Mouse (Mus musculus) v-Abl transformed pro-B cells (cell line): ENCODE data around the gene Copg2.
"Not testable (repeated sequence)": the region's sequence is repeated elsewhere in the genome, so short reads cannot be mapped to it uniquely, and the experiment has no call there.

Experiments used
- in situ Hi-C, 2 experiments: fragments of 400-800 bp; cut with MboI; formaldehyde crosslinking; loops; one replicate each; pipeline ENCODE4 v1.15.1; 2025; ENCODE audit not compliant: unreplicated experiment in 2 of 2

The Copg2 gene

DNA sequence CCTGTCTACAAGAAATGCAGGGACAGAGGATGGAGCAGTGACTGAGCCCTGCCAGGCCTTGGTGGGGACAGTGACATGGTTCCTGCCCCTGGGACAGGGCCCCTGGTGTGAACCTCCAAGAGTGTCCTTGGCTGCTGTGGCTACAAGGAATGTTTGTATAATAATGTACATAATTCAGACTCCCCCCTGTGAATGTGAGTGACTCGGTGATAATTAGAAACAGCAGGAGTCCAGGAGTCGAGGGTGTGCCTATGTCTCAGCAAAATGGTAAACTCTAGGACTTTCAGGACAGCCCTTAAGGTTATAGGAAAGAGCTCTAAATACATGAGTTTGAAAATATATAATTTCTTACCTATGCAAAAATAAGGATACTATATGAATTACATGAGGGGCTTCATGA, 64.4 kb downstream of the Copg2 start:
- in situ Hi-C loops = no loop called here

DNA sequence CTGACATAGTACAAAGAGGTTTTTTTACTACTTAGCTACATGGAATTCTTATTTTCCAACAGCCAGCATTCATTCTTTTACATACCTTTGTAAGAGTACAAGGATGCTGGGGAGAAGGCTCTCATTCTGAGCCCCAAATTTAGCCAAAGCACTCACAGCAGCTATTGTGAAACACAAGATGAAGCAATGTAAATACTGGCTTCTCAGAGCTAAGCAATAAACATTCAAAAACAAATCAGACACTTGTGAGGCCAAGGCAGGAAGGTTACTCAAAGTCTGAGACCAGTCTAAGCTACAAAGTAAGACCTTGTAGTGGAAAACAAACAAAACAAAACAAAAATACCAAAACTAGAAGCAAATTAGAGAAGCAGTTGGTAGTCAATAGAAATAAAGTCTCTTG, 83.0 kb downstream of the Copg2 start:
- in situ Hi-C loops = no loop called here

DNA sequence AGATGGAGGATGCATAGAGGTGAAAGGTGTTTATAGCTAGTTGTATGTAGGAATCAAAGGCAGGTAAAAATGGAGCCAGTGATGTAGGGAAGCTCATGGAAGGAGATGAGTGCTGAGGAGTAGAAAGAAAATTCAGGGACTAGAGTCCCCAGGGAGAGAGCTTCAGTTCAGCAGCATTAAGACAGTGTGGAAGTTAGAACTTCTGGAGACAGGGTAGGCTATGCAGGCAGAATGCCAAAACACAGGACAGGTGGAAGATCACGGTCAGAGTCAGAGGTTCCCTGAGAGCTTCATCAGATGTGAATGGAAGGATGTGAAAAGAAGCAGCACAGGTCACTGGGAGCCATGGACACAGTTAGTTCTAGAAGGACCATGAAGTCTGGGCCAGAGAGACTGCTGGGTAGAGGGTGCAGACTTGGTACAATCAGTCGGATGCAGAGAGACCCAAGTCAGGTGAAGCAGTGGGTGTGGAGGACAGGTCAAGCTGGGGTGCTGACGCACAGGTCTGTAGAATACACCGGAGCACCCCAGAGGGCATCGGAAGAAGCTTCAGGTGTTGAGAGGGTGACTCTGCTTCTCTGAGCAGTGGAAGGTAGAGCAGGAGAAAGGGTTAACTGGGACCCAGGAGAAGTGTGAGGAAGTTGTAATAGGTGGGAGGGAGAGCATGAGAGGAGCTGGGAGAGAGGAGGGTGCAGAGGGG, 91.4 kb downstream of the Copg2 start:
- in situ Hi-C loops = no loop called here

DNA sequence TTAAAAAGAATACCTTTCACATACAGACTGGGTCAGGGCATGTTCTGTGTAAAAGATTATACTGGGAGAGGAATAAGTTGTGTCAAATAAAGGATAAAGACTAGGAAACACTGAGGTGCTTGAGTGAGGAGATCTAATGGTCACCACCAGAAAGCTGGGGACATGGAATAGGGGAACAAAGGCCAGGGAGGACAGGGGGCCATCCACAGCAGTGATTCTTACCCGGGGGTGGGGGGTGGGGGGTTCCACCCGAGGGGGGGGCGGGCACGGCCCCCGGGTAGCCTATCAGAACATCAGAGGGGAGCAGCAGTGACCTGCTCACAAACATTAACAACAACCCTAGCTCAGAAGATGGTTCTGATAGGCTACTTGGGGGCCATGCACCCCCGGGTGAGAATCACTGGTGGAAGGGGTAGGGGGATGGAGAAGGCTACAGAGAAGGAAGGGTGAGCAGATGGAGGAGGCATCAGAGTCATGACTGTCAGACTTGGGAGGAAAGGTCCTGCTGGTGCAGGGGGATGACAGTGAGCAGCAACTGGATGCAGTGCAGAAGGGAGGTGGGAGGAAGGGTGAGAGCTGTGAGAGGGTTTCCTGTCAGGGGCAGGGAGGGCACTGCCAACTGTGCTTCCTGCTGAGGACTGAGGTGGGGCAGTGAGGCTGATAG, 92.1 kb downstream of the Copg2 start:
- in situ Hi-C loops = not testable (repeated sequence)

DNA sequence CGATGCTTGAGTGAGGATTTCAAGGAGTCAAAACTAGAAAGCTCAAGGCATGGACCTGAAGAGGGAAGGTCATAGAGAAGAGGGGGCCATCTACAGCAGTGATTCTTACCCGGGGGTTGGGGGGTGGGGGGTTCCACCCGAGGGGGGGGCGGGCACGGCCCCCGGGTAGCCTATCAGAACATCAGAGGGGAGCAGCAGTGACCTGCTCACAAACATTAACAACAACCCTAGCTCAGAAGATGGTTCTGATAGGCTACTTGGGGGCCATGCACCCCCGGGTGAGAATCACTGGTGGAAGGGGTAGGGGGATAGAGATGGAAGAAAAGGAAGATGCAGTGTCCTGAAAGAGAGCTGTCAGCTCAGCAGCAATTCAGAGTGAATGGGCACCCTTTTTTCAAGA, 93.7 kb downstream of the Copg2 start:
- in situ Hi-C loops = not testable (repeated sequence)

DNA sequence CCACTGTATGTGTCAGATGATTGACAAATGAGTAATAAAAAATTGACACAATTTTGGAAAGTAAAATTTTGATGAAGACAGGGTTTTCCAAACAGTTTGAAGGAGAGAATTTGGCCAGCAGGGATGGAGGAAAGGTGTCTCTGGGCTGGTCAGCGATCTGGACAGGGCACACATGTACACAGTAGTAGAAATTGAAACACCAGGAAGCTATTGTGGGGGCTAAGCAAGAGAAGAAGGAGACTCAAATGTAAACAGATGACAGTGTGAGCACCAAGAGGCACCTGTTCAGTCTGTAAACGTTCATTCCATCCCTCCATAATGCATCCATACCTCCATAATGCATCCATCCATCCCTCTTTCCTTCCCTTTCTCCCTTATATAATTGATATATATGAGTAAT, 145.4 kb downstream of the Copg2 start:
- in situ Hi-C loops = no loop called here

DNA sequence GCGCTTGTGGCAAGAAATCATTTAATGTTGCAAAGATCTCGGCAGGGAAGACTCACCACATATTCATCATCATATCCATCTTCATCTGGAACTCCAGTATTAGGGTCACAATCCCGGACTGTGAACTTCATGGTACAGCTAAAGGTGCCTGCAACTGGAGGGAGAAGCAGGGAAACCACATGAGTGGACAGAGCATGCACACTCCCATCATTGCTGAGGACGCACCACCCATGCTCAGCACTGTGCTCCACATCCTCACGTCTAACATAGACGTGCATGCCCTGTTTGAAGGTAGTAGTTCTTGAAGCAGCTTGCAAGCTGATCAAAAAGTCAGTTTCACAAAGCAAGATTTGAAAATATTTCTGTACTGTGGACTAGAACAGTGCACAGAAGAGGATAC, 146.1 kb downstream of the Copg2 start:
- in situ Hi-C loops = no loop called here

DNA sequence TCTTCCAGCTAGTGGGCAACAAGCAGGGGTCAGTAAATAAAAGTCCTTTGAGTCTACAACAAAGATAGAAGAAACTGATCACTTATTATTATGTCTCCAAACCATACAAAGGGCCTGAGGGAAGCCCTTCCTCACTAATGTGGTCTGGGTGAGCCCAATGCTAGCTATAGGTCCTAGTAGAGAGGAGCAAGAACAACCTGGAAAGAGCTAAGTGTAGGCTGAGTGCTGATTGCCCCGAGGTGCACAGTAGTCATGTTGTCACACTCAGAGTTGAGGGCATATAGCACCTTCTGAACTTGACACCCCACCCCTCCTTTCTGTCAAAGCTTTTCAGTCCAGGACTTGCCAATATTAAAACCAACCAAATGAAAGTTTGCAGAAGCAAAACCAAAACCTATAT, 146.7 kb downstream of the Copg2 start:
- in situ Hi-C loops = no loop called here

DNA sequence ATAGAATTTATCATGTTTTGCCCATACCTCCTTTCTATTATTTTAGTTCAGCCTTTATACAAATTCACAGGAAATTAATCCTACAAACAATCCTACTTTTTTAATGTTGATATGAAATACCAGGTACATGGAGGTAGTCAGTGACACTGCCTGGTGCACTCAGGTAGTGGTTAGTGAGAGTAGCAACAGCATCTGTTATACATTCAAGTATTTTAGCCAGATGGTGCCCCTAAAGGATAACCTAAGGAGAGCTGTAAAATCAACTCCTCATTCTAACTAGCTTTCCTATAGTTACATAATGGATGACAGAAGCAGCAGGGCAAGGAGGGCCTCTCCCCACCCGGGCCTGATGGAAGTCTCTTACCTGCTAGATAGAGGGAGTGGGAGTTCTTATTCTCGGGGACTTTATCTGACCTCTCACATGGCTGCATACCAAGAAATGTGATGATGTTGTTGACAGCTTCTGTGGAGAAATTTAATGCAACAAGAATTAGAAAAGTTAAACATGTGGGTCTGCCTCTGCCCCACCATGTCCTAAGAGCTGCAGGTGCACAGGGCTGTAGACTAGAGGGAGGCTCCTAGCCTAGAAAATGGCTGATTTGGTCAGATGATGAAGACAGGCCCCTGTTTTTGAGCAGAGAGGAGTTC, 147.4 kb downstream of the Copg2 start:
- in situ Hi-C loops = no loop called here

DNA sequence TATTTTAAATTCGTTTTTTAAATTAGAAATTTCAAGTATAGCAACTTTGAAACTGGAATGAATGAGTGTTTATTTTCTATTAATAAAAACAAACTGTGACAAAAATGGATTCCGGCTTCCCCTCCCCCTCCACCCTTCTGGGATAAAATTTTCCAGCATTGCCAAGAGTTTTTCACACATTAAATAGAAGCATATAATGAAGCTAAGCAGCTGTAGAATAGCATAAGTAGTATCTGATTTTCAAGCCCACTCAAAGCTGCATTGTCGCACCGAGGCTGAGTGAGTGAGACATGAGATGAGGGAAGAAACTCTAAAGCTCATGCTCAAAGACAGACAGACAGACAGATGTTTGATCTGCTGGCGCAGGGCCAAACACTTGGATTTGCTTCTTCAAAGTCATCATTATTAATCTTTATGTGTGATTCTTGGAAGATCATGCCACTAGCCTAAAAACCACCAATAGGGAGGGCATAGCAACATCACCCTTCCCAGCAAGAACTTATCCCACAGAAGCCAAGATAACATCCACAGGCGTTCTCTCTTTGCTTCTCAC, 148.2 kb downstream of the Copg2 start:
- in situ Hi-C loops = no loop called here

DNA sequence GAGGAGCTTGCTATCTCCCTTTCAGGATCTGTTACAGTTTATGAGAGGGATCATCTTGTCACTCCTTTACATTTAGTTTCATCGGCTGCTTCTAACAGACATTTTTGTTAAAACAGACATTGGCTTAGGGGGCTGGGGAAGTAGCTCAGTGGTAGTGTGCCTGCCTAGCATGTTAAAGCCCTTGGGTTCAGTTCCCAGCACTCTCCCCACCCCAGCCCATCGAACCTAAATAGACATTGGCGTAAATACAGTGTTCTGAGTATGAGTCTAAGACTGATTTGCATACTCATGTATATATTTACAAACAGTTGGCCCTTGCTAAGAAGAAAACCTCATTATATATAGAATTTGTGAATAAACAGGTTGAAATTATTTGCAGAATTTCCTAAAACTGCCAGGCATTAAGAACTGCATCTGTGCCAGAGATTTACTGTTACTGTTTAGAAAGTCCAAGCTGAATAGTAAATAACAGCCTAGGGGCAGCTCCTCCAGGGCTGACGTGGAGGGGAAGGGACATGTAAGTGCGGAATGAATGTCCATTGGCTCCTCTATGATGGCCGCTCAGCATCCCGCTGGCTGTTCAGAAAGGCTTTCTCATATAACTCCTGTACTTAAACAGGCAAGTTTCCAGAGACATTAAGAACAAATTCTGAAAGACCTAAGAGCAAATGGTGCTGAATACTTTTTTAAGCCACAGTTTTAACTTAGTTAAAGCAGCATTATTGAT, 148.8 kb downstream of the Copg2 start:
- in situ Hi-C loops = no loop called here

DNA sequence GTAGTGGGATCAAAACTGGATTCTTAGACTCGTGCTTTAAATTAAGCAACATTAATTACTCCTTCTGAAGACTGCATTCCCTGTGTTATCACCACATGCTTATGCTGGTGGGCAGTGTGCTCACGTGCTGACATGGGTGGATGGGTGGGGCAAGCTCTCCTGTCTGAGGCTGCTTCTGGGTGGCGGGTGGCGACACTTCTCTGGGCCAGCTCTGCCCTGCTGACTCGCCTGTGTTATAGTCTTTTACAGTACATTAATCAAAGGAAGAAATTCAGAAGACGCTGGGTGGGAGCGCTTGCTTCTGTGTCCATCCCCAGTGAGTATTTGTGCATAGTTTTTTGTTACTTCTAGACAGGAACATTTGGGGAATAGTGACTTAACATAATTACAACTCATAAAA, 151.0 kb downstream of the Copg2 start:
- in situ Hi-C loops = no loop called here

DNA sequence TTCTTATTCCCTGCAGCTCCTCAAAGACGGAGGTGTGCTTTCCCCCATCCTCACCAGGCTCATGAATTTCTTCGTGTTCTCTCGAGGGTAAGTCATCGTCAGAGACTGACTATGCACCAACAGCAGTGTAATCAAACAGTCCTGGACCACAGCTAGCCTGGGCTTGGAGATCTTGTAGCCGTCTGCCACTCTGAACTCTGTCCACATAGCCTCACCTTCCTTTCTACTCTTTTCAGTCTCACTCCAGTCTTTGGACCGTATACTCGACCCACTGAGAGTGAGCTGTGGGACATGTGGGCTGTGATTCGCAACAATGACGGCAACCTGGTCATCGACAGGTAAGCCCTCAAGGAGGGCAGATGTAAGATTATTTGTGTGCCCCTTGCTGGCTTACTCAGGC, 151.7 kb downstream of the Copg2 start:
- in situ Hi-C loops = no loop called here

DNA sequence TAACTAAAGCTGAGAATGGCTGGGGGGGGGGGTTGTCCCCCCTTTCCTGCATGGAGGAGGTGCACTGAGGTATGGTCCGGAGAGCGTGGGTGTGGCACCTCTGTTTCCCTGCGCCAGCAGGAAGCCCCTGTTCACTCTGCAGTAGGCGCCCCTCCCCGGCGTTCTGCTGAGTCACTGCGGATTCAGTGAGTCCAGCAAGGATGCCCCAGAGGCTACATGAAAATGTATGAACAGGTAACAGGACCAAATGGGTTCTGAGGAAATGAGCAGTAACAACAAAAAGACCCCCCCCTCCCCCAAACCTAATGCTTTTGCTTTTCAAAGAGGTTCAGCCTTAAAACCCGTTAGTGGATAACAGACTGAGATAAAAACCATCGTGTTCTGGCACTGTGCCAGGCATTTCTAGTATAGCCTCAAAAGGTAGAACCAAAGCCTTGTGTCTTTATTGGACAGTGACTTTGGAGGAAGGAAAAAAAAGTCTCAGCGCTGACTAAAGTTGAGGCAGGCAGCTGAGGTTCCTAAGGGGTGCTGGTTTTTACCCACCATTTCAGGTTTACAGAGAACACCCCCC, 157.3 kb downstream of the Copg2 start:
- in situ Hi-C loops = no loop called here

DNA sequence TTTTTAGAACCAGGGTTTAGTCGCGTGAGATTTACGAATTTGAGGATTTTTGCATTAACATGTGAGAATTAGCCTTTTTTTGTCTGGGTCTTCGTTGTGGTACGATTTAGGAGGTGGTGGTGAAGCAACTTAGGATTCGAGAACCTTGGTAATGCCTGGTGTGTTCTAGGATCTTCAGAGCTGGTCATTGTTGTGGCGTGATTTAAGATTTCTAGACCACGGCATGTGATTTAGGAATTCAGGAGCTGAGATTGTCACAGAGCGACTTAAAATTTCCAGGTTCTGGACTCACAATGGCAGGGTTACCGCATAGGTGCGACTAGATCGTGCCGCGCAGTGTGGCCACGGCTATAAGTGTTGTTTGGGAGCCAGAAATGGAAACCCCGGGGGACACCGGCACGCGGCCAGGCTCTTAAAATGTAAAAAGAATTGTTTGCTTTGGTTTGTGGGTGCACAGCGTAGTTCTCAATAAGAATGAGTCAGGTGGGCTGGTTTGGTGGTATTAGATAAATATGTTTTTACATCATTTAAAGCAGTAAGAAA, 158.1 kb downstream of the Copg2 start:
- in situ Hi-C loops = no loop called here

DNA sequence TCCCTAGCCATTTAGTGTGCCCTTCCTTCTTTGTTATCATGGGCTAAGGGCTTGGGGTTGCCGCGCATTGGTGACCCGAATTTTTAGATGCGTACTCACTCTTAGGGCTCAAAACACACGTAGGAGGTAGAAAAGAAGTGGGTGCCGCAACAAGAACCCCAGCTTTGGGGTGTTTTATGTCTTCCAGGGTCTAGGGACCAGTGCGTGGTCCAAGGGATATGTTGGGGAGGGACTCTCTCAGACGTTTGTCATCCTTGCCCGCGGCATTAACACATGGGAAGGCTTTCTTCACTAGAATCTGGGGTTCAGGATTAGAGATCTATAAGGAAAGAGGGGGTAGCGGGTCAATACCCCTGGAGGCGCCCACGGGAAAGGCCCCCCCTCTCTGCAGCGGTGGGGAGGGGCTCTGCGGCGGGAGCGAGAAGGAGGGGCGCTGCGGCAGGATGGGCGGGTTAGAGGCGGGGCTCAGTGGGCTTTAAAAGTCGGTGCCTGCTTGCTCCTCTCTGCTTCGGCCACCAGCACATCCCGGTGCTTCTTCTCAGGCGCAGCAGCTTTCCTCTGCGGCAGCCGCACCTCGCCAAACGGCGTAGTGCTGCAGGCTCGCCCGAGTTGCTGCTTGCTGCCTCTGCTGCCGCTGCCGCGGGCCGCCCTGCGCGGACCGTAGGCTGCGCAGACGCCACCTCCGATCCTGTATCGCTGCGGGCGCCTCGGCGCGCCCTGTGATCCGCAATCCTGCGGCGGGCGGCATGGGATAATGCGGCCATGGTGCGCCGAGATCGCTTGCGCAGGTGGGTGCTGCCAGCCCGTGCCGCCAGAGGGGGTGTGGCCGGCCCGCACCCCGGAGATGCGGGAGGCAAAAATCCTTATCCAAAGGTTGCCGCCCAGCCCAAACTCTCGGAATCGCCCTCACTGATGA, 158.8 kb downstream of the Copg2 start:
- in situ Hi-C loops = no loop called here

DNA sequence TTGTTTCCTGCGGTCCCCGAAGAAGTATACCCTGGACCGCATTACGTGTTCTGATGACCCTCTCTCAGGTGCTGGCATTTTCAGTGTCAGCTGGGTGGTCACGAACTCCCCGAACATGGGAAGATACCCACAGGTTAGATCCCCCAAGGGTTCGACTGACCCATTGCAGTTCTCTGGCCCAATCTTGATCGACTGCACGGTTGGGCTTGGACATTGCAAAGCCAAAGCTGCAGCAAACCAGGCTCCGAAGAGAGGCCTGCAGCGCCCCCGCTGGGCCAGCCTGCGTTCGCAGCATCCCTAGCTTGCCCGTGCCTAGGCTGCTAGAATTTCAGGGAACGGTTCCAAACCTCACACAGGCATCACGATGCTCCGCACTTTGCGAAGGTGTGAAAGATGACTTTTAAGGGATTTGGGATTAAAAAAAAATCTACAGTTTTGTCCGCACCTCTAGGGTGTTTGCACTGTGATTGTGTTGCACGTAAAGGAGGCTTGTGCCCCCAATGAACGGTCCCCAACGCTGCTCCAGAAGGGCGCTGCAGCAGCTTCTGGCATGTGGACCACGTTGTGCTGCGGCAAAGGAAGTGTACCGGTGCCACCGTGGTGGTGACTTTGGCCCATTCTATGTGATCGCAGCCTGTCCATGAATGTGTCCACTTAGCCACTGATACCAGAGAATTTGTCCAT, 159.6 kb downstream of the Copg2 start:
- in situ Hi-C loops = no loop called here

DNA sequence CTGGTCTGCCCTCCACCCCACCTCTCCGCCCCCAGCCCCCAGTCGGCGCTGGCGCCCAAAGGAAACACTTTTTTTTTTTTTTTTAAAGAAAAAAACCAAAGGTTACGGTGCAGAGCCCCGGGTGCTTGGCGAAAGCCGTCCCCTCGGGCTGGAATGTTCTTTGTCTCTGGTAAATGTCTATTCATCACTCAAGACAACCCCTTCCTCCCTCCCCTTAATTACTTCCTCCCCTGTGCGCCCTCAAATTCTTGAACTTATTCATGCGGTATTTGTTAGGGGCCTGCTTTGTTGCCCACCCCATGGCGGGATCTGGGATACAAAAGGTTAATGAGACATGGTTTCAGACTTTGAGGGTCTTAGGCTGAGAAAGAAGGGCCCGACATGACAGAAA, 160.2 kb downstream of the Copg2 start:
- in situ Hi-C loops = no loop called here
